ENCODE assay signal across 25 mouse cellular contexts in genomic region chr11:94425215-94425614, GRCm38 (mm10). TPM values are rescaled to one million over a fixed set of nuclear protein-coding genes. Genes with fewer than 3 reads are reported as not detected.
DNase-seq lines count a peak whose midpoint lies in the region; ATAC-seq and TF ChIP-seq lines count a peak whose summit lies in the region.
"Had no signal": no experiment of that assay in that cellular context is flagged by ENCODE, and none has a peak within 500 bp of the region (broad histone marks: within the 10 kb centered on the region; RNA-seq: fewer than 3 reads in every experiment).

No protein-coding gene starts in this region.

- H3K9me3 ChIP-seq in hindbrain, embryonic 10.5 days, result no peaks in the 10 kb centered on the region
- H3K9me3 ChIP-seq in hindbrain, embryonic 13.5 days, result no peaks in the 10 kb centered on the region
- H3K9me3 ChIP-seq in kidney, embryonic 15.5 days (replicated peaks), result no peaks in the 10 kb centered on the region
- H3K9me3 ChIP-seq in liver, postnatal 0 days (ENCODE audit: low read length), result no peaks in the 10 kb centered on the region
- H3K9me3 ChIP-seq in liver, embryonic 11.5 days (ENCODE audit: control insufficient read depth, low read length), result no peaks in the 10 kb centered on the region
- H3K9me3 ChIP-seq: embryonic facial prominence, embryonic 12.5 days; heart, embryonic 10.5 days; heart, embryonic 15.5 days; hindbrain, embryonic 12.5 days; midbrain, embryonic 10.5 days had no signal

- TF ChIP-seq EP300 in liver, postnatal 0 days (IDR thresholded peaks at IDR 0.05; ENCODE audit: low read depth), result no peak

- no peak for TF ChIP-seq CTCF in liver, postnatal 0 days (IDR thresholded peaks at IDR 0.05; ENCODE audit: low read depth)

- H3K27ac ChIP-seq in hindbrain, embryonic 10.5 days, result 0 out of 2 replicates have a peak overlapping the region, but pooled peaks have one; percentile 54
- no peak overlapping the region for H3K27ac ChIP-seq in hindbrain, embryonic 13.5 days
- H3K27ac ChIP-seq in kidney, embryonic 15.5 days, result no peak overlapping the region
- no peak overlapping the region for H3K27ac ChIP-seq in liver, postnatal 0 days (ENCODE audit: low read depth)
- H3K27ac ChIP-seq in liver, embryonic 11.5 days (ENCODE audit: low read depth, low read length), result no peak overlapping the region
- H3K27ac ChIP-seq: embryonic facial prominence, embryonic 12.5 days; heart, embryonic 10.5 days; heart, embryonic 15.5 days; kidney, postnatal 0 days; liver, embryonic 14.5 days had no signal

- peaks cover 81% of the 10 kb centered on the region for H3K4me1 ChIP-seq in hindbrain, embryonic 10.5 days (replicated peaks)
- H3K4me1 ChIP-seq in hindbrain, embryonic 13.5 days (replicated peaks), result peaks cover 72% of the 10 kb centered on the region
- peaks cover 78% of the 10 kb centered on the region for H3K4me1 ChIP-seq in kidney, embryonic 15.5 days
- peaks cover 5% of the 10 kb centered on the region for H3K4me1 ChIP-seq in liver, postnatal 0 days (ENCODE audit: insufficient read depth)
- peaks cover 11% of the 10 kb centered on the region; the same call in 1 of the 2 replicates for H3K4me1 ChIP-seq in liver, embryonic 11.5 days (replicated peaks; ENCODE audit: control insufficient read depth, insufficient read depth, low read length)

- WGBS in hindbrain, embryonic 10.5 days, result 48% methylated on average over 5 of the region's 5 CpGs
- 55% methylated on average over 5 of the region's 5 CpGs for WGBS in hindbrain, embryonic 13.5 days
- WGBS in kidney, embryonic 15.5 days, result 39% methylated on average over 5 of the region's 5 CpGs
- 42% methylated on average over 5 of the region's 5 CpGs for WGBS in liver, postnatal 0 days (ENCODE audit: insufficient replicate concordance)
- WGBS in liver, embryonic 11.5 days, result 38% methylated on average over 5 of the region's 5 CpGs

- ATAC-seq in hindbrain, embryonic 13.5 days (ENCODE audit: low FRiP score), result no peak
- no peak for ATAC-seq in kidney, embryonic 15.5 days (replicated peaks; ENCODE audit: low FRiP score)
- 0 out of 2 replicates have a peak, but pooled peaks have one; percentile 29 for ATAC-seq in liver, postnatal 0 days
- no peak for ATAC-seq in liver, embryonic 11.5 days (replicated peaks; ENCODE audit: low FRiP score)
- ATAC-seq: midbrain, embryonic 16.5 days; Patski had no signal

- H3K4me2 ChIP-seq in hindbrain, embryonic 13.5 days, result no peak overlapping the region
- H3K4me2 ChIP-seq in kidney, embryonic 15.5 days, result no peak overlapping the region
- no peak overlapping the region for H3K4me2 ChIP-seq in liver, postnatal 0 days (ENCODE audit: low read depth, low read length)
- no peak overlapping the region for H3K4me2 ChIP-seq in liver, embryonic 11.5 days
- H3K4me2 ChIP-seq: embryonic facial prominence, embryonic 12.5 days; heart, embryonic 15.5 days; hindbrain, embryonic 12.5 days; lung, embryonic 14.5 days had no signal

- H3K4me3 ChIP-seq in hindbrain, embryonic 10.5 days, result no peak overlapping the region
- no peak overlapping the region for H3K4me3 ChIP-seq in hindbrain, embryonic 13.5 days
- H3K4me3 ChIP-seq in kidney, embryonic 15.5 days (replicated peaks), result no peak overlapping the region
- no peak overlapping the region for H3K4me3 ChIP-seq in liver, postnatal 0 days (ENCODE audit: low read depth, low read length)
- H3K4me3 ChIP-seq in liver, embryonic 11.5 days (ENCODE audit: low read depth, low read length), result no peak overlapping the region
- H3K4me3 ChIP-seq: embryonic facial prominence, embryonic 12.5 days; heart, embryonic 10.5 days; heart, embryonic 15.5 days; hindbrain, embryonic 12.5 days; midbrain, embryonic 10.5 days had no signal

- H3K9ac ChIP-seq in hindbrain, embryonic 13.5 days, result no peak overlapping the region
- H3K9ac ChIP-seq in kidney, embryonic 15.5 days, result no peak overlapping the region
- no peak overlapping the region for H3K9ac ChIP-seq in liver, postnatal 0 days (replicated peaks)
- no peak overlapping the region for H3K9ac ChIP-seq in liver, embryonic 11.5 days (ENCODE audit: low read depth, low read length)
- H3K9ac ChIP-seq: embryonic facial prominence, embryonic 12.5 days; heart, embryonic 15.5 days; hindbrain, embryonic 12.5 days; liver, embryonic 14.5 days; lung, embryonic 14.5 days had no signal

- DNase-seq in hindbrain, embryonic 10.5 days (ENCODE audit: low spot score), result no peak
- DNase-seq in kidney, adult 9 months, result peak; percentile 73
- DNase-seq in liver, postnatal 0 days, result no peak
- no peak for DNase-seq in liver, embryonic 11.5 days (ENCODE audit: low spot score)
- DNase-seq in yolk sac, embryonic 10.5 days (ENCODE audit: low spot score), result peak; percentile 66
- DNase-seq in retina, embryonic 14.5 days (ENCODE audit: low spot score), result no peak
- DNase-seq: adrenal gland, postnatal 14 days; cerebellum, adult 11 months; cerebellum, adult 9-11 months; embryo, embryonic 11 days; gastrocnemius, postnatal 14 days; lung, embryonic 14.5 days; spleen, adult 18-20 months; thymus, adult 2 months had no signal

- peaks cover 15% of the 10 kb centered on the region; the same call in 1 of the 2 replicates for H3K27me3 ChIP-seq in hindbrain, embryonic 10.5 days (ENCODE audit: insufficient read depth, poor library complexity, severe bottlenecking)
- H3K27me3 ChIP-seq in hindbrain, embryonic 13.5 days, result no peaks in the 10 kb centered on the region
- H3K27me3 ChIP-seq in kidney, embryonic 15.5 days, result no peaks in the 10 kb centered on the region
- peaks cover 3% of the 10 kb centered on the region; the same call in 1 of the 2 replicates for H3K27me3 ChIP-seq in liver, postnatal 0 days (ENCODE audit: insufficient read depth, low read length)
- H3K27me3 ChIP-seq in liver, embryonic 11.5 days (replicated peaks; ENCODE audit: control insufficient read depth, insufficient read depth, low read length), result peaks cover 41% of the 10 kb centered on the region
- H3K27me3 ChIP-seq: Patski had no signal

- peaks cover 60% of the 10 kb centered on the region for H3K36me3 ChIP-seq in hindbrain, embryonic 10.5 days
- peaks cover 47% of the 10 kb centered on the region for H3K36me3 ChIP-seq in hindbrain, embryonic 13.5 days
- peaks cover 13% of the 10 kb centered on the region; the same call in 1 of the 2 replicates for H3K36me3 ChIP-seq in kidney, embryonic 15.5 days
- no peaks in the 10 kb centered on the region for H3K36me3 ChIP-seq in liver, postnatal 0 days (replicated peaks; ENCODE audit: insufficient read depth, low read length)
- no peaks in the 10 kb centered on the region for H3K36me3 ChIP-seq in liver, embryonic 11.5 days (ENCODE audit: control insufficient read depth, insufficient read depth, low read length)
- H3K36me3 ChIP-seq: heart, embryonic 10.5 days; heart, embryonic 15.5 days had no signal

RNA-seq across cellular contexts. Expression of gene Abcc3, which starts 32.4 kb away (rescaled TPM):
- polyA plus RNA-seq in hindbrain, embryonic 10.5 days (2016; fragmentation: Nextera tagmentation; extraction: Ambion mirVana), result 0.46 and 0.48 TPM in 2 replicates
- polyA plus RNA-seq in hindbrain, embryonic 13.5 days (2015; fragmentation: Nextera tagmentation; extraction: Ambion mirVana), result 0.50 and 0.77 TPM in 2 replicates
- 3.4 and 6.0 TPM in 2 replicates for polyA plus RNA-seq in kidney, embryonic 15.5 days (2015; fragmentation: Nextera tagmentation; extraction: Ambion mirVana)
- 6.7 and 8.3 TPM in 2 replicates for polyA plus RNA-seq in liver, postnatal 0 days (2015; fragmentation: Nextera tagmentation; extraction: Ambion mirVana)
- polyA plus RNA-seq in liver, embryonic 11.5 days (2014; fragmentation: Nextera tagmentation; extraction: Ambion mirVana), result 3.2 and 6.0 TPM in 2 replicates

RNA-seq across cellular contexts. Expression of gene Cacna1g, which starts 48.8 kb away (rescaled TPM):
- polyA plus RNA-seq in hindbrain, embryonic 10.5 days (2016; fragmentation: Nextera tagmentation; extraction: Ambion mirVana), result 5.3 and 7.7 TPM in 2 replicates
- 13.6 and 14.2 TPM in 2 replicates for polyA plus RNA-seq in hindbrain, embryonic 13.5 days (2015; fragmentation: Nextera tagmentation; extraction: Ambion mirVana)
- 8.5 and 9.9 TPM in 2 replicates for polyA plus RNA-seq in kidney, embryonic 15.5 days (2015; fragmentation: Nextera tagmentation; extraction: Ambion mirVana)
- 0.14 and 0.29 TPM in 2 replicates for polyA plus RNA-seq in liver, postnatal 0 days (2015; fragmentation: Nextera tagmentation; extraction: Ambion mirVana)
- polyA plus RNA-seq in liver, embryonic 11.5 days (2014; fragmentation: Nextera tagmentation; extraction: Ambion mirVana), result 2.7 and 4.7 TPM in 2 replicates

Comparison
In these comparisons a context has a peak if more than half of its experiments do, and no peak if none do; other contexts are left out.
1. DNase-seq: peak in kidney, adult 9 months (single experiment) and yolk sac, embryonic 10.5 days (single experiment); none in hindbrain, embryonic 10.5 days (single experiment), liver, postnatal 0 days (single experiment), liver, embryonic 11.5 days (single experiment) and retina, embryonic 14.5 days (single experiment).